Comparison of ENCODE assay signal across 19 mouse cellular contexts in the genomic region with DNA sequence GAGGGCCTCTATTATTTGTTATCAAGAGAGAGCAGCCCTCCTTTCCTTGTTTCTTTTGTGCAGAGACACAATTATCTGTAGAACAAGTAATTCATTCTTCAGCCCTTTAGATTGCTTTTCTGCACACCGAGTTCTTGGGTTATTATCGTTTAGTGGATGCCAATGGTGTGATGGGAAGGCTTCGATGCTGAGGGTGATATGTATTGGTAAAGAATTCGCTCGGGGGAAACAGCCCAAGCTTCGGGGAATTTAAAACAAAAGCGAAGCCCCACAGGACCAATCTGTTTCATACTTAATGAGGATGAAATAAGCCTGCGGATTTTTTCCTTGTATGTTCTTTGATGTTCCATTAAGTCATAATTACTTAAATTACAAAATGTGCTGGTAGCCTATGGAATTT.
DNase-seq lines count a peak whose midpoint lies in the region; ATAC-seq lines count a peak whose summit lies in the region.
"Had no signal": no experiment of that assay in that cellular context is flagged by ENCODE, and none has a peak within 500 bp of the region (broad histone marks: within the 10 kb centered on the region; RNA-seq: fewer than 3 reads in every experiment).

No protein-coding gene starts in this region.

- H3K4me3 ChIP-seq in neural tube, embryonic 11.5 days (ENCODE audit: low read depth, low read length), result no peak overlapping the region
- H3K4me3 ChIP-seq in hindbrain, embryonic 13.5 days, result peak overlapping the region; percentile 2; the same call in 1 of the 2 replicates
- H3K4me3 ChIP-seq in midbrain, embryonic 14.5 days (replicated peaks; ENCODE audit: low read depth, low read length), result 0 out of 2 replicates have a peak overlapping the region, but pooled peaks have one; percentile 17
- H3K4me3 ChIP-seq: embryonic facial prominence, embryonic 15.5 days; heart, embryonic 10.5 days; limb, embryonic 10.5 days; liver, embryonic 13.5 days had no signal

- no peak for ATAC-seq in neural tube, embryonic 11.5 days (ENCODE audit: insufficient read depth, low FRiP score, low TSS enrichment)
- peak; percentile 12; the same call in 1 of the 2 replicates for ATAC-seq in hindbrain, embryonic 13.5 days (ENCODE audit: low FRiP score)
- peak; percentile 38; the same call in 1 of the 2 replicates for ATAC-seq in midbrain, embryonic 14.5 days (ENCODE audit: low FRiP score, low TSS enrichment)

- H3K27ac ChIP-seq in neural tube, embryonic 11.5 days (ENCODE audit: low read depth, low read length), result 0 out of 2 replicates have a peak overlapping the region, but pooled peaks have one; percentile 15
- H3K27ac ChIP-seq in hindbrain, embryonic 13.5 days, result peak overlapping the region; percentile 74
- peak overlapping the region; percentile 64 for H3K27ac ChIP-seq in midbrain, embryonic 14.5 days (replicated peaks; ENCODE audit: low read depth, low read length)
- H3K27ac ChIP-seq: embryonic facial prominence, embryonic 15.5 days; heart, embryonic 10.5 days; limb, embryonic 10.5 days; liver, embryonic 13.5 days had no signal

- peaks cover 4% of the 10 kb centered on the region; the same call in 1 of the 2 replicates for H3K4me1 ChIP-seq in neural tube, embryonic 11.5 days (ENCODE audit: control insufficient read depth, insufficient read depth, low read length)
- peaks cover 26% of the 10 kb centered on the region for H3K4me1 ChIP-seq in hindbrain, embryonic 13.5 days (replicated peaks)
- peaks cover 20% of the 10 kb centered on the region for H3K4me1 ChIP-seq in midbrain, embryonic 14.5 days (ENCODE audit: control insufficient read depth, insufficient read depth, low read length)
- H3K4me1 ChIP-seq: embryonic facial prominence, embryonic 15.5 days; heart, embryonic 10.5 days; limb, embryonic 10.5 days; liver, embryonic 13.5 days had no signal

- H3K4me2 ChIP-seq in neural tube, embryonic 11.5 days (ENCODE audit: low read depth), result no peak overlapping the region
- peak overlapping the region; percentile 43 for H3K4me2 ChIP-seq in hindbrain, embryonic 13.5 days
- peak overlapping the region; percentile 44 for H3K4me2 ChIP-seq in midbrain, embryonic 14.5 days (ENCODE audit: low read length)
- H3K4me2 ChIP-seq: embryonic facial prominence, embryonic 15.5 days; liver, embryonic 13.5 days had no signal

- no peak for DNase-seq in neural tube, embryonic 11.5 days (ENCODE audit: low spot score)
- no peak for DNase-seq in neural tube, embryonic 10.5 days (ENCODE audit: extremely low spot score, low spot score)
- DNase-seq in midbrain, embryonic 14.5 days, result peak; percentile 66
- DNase-seq in retina, postnatal 1 day, result peak; percentile 18
- no peak for DNase-seq in heart, postnatal 25 days (ENCODE audit: low spot score)
- DNase-seq in heart, postnatal 4 days, result no peak
- DNase-seq in layer of hippocampus, adult 9-10 months (ENCODE audit: low spot score), result no peak
- DNase-seq: cerebellum, adult 18-20 months; gastrocnemius, postnatal 14 days; heart, postnatal 36 days; kidney, adult 2 months; kidney, postnatal 25 days; liver, embryonic 13.5 days; lung, postnatal 10 days; right cerebral cortex, postnatal 14 days had no signal

- 60% methylated on average over 8 of the region's 8 CpGs for WGBS in neural tube, embryonic 11.5 days
- 24% methylated on average over 8 of the region's 8 CpGs for WGBS in hindbrain, embryonic 13.5 days
- WGBS in midbrain, embryonic 14.5 days, result 21% methylated on average over 8 of the region's 8 CpGs

- no peaks in the 10 kb centered on the region for H3K9me3 ChIP-seq in neural tube, embryonic 11.5 days (ENCODE audit: control insufficient read depth, low read length)
- H3K9me3 ChIP-seq in hindbrain, embryonic 13.5 days, result no peaks in the 10 kb centered on the region
- no peaks in the 10 kb centered on the region for H3K9me3 ChIP-seq in midbrain, embryonic 14.5 days (ENCODE audit: control insufficient read depth, low read length)
- H3K9me3 ChIP-seq: embryonic facial prominence, embryonic 15.5 days; heart, embryonic 10.5 days; limb, embryonic 10.5 days; liver, embryonic 13.5 days had no signal

- no peak overlapping the region for H3K9ac ChIP-seq in neural tube, embryonic 11.5 days (ENCODE audit: low read length)
- H3K9ac ChIP-seq in hindbrain, embryonic 13.5 days, result peak overlapping the region; percentile 40; the same call in 1 of the 2 replicates
- peak overlapping the region; percentile 10; the same call in 1 of the 2 replicates for H3K9ac ChIP-seq in midbrain, embryonic 14.5 days (replicated peaks; ENCODE audit: low read length)
- H3K9ac ChIP-seq: embryonic facial prominence, embryonic 15.5 days; liver, embryonic 13.5 days had no signal

- no peaks in the 10 kb centered on the region for H3K36me3 ChIP-seq in neural tube, embryonic 11.5 days (ENCODE audit: control insufficient read depth, insufficient read depth, low read length)
- no peaks in the 10 kb centered on the region for H3K36me3 ChIP-seq in hindbrain, embryonic 13.5 days
- no peaks in the 10 kb centered on the region for H3K36me3 ChIP-seq in midbrain, embryonic 14.5 days (ENCODE audit: control insufficient read depth, insufficient read depth, low read length)
- H3K36me3 ChIP-seq: embryonic facial prominence, embryonic 15.5 days; heart, embryonic 10.5 days; limb, embryonic 10.5 days; liver, embryonic 13.5 days had no signal

- H3K27me3 ChIP-seq in neural tube, embryonic 11.5 days (ENCODE audit: control insufficient read depth, insufficient read depth, low read length), result no peaks in the 10 kb centered on the region
- H3K27me3 ChIP-seq in hindbrain, embryonic 13.5 days, result no peaks in the 10 kb centered on the region
- no peaks in the 10 kb centered on the region for H3K27me3 ChIP-seq in midbrain, embryonic 14.5 days (ENCODE audit: control insufficient read depth, insufficient read depth, low read length)
- H3K27me3 ChIP-seq: embryonic facial prominence, embryonic 15.5 days; liver, embryonic 13.5 days had no signal

- intact Hi-C loops in heart, postnatal 25 days (cut with DNase I), result no loop called here

Comparison
In these comparisons a context has a peak if more than half of its experiments do, and no peak if none do; other contexts are left out.
1. DNase-seq: peak in midbrain, embryonic 14.5 days (single experiment) and retina, postnatal 1 day (single experiment); none in neural tube, embryonic 11.5 days (single experiment), neural tube, embryonic 10.5 days (single experiment), heart, postnatal 25 days (single experiment), heart, postnatal 4 days (single experiment) and layer of hippocampus, adult 9-10 months (single experiment).
2. H3K27ac ChIP-seq: peak in every context shown above with its lines; median percentile 74 in hindbrain, embryonic 13.5 days; 64 in midbrain, embryonic 14.5 days; 15 in neural tube, embryonic 11.5 days.